Mouse (Mus musculus) liver, adult 2 months (tissue): ENCODE data around the gene Ddi2. TPM values are rescaled to one million over a fixed set of nuclear protein-coding genes. Genes with fewer than 3 reads are reported as not detected.
"Not testable (repeated sequence)": the region's sequence is repeated elsewhere in the genome, so short reads cannot be mapped to it uniquely, and the experiment has no call there.

Experiments used
- DNase-seq: peaks from one replicate; pipeline ENCODE4 v3.0.0-alpha.2; 2011; ENCODE audit warnings: low read depth, low spot score; ENCODE audit errors: extremely low read depth
- H3K27ac ChIP-seq: fragments of 200-500 bp; replicated peaks from 2 replicates; pipeline ENCODE4 v1.5.1; 2012; ENCODE audit warnings: low read depth, mild to moderate bottlenecking, control low read depth, inconsistent platforms, low read length; ENCODE audit not compliant: insufficient read depth
- H3K27me3 ChIP-seq: fragments of 200-500 bp; 2 replicates; pipeline ENCODE4 v1.6.1; 2012; ENCODE audit warnings: mild to moderate bottlenecking, moderate library complexity, low read length, inconsistent platforms; ENCODE audit not compliant: control insufficient read depth, insufficient read depth
- H3K36me3 ChIP-seq: fragments of 200-500 bp; 2 replicates; pipeline ENCODE4 v1.6.1; 2012; ENCODE audit warnings: low read length, inconsistent platforms; ENCODE audit not compliant: control insufficient read depth, insufficient read depth
- H3K4me1 ChIP-seq: fragments of 200-500 bp; 2 replicates; pipeline ENCODE4 v1.6.1; 2011; ENCODE audit warnings: low read length; ENCODE audit not compliant: control insufficient read depth, insufficient read depth
- H3K4me3 ChIP-seq: fragments of 200-500 bp; 2 replicates; pipeline ENCODE4 v1.5.1; 2011; ENCODE audit warnings: low read depth, mild to moderate bottlenecking, control low read depth, low read length, moderate library complexity; ENCODE audit not compliant: insufficient read depth
- H3K79me2 ChIP-seq: fragments of 200-500 bp; 2 replicates; pipeline ENCODE4 v1.6.1; 2012; ENCODE audit warnings: inconsistent platforms, mild to moderate bottlenecking, low read length, moderate library complexity; ENCODE audit not compliant: control insufficient read depth, insufficient read depth
- H3K9ac ChIP-seq: fragments of 200-500 bp; 2 replicates; pipeline ENCODE4 v1.6.1; 2012; ENCODE audit warnings: low read depth, mild to moderate bottlenecking, control low read depth, inconsistent platforms, low read length
- CTCF ChIP-seq: fragments of 200-500 bp; IDR thresholded peaks from 2 replicates; pipeline ENCODE4 v1.5.1; 2011; ENCODE audit warnings: low read depth, low read length, control low read depth
- POLR2A ChIP-seq: fragments of 200-500 bp; IDR thresholded peaks from 2 replicates; pipeline ENCODE4 v1.6.1; 2011; ENCODE audit warnings: low read length, control low read depth; ENCODE audit not compliant: insufficient read depth; ENCODE audit errors: extremely low read depth
- WGBS: fragments of 180-500 bp; shearing (Covaris S2); methylation state at CpG from one replicate; pipeline ENCODE4 v1.1.7; 2018; 5-methylcytosine and 5-hydroxymethylcytosine counted together
- polyA plus RNA-seq: library from polyadenylated mRNA; depleted of rRNA; stranded (reverse); fragments of >200 nt; gene quantifications from 2 replicates; pipeline ENCODE4 v1.2.3, GENCODE M21; 2012; rRNA removed
- total RNA-seq: library from RNA; depleted of rRNA; stranded (reverse); fragments of >200 nt; gene quantifications from 2 replicates; pipeline ENCODE4 v1.2.3, GENCODE M21; 2014; rRNA removed

Gene Ddi2
- total RNA-seq (59.2 and 64.0 TPM in 2 replicates), polyA plus RNA-seq (51.2 and 55.7 TPM in 2 replicates)

DNA sequence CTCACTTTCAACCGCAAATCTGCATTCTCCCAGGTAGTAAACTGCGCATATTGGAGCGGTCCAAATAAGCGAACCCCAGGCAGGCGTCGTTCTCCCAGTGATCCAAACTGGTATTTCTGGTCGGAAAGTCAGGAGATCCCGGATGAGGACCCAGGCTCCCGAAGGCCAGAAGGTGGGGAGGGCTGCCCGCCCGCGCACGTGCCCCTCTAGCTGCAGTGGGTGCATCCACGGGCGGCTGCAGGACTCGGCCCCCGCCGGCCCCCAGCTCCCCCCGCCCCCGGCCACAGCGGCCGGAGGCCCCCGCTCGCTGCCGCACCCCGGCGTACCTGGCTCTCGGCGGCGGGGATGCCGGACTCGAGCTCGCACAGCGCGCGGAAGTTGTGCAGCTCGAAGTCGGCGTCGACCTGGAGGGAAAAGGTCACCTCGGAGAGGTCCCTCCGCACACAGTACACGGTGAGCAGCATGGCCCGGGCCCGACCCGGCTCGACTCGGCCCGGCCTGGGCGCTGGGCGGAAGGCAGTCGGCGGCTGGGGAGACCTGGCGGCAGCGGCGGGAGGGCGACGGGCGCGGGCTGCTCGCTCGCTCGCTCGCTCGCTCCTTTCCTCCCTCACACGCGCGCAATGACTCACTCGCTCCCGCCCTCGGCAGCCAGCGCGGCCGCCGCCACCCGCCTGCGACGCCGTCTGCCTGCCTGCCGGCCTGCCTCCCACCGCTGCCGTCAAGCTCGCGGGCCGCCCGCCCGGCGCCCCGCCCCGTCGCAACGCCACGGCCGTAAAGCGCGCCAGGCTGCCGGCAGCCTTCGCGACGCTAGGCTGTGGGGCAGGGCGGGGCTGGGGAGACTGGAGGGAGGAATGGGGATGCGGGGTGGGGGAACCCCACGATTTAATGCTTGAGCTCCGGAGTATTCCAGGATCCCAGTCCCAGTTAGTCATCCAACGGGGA, at the start of gene Ddi2:
Gene Ddi2, minus strand, starts transcription at position 689 of the 942 bp plus-strand sequence.
- Histone ChIP-seq H3K4me1 (peaks cover 40% of the 10 kb centered on the region), H3K9ac (peak within 1 kb of the TSS; percentile 99), H3K27me3 (no peaks in the 10 kb centered on the region), H3K36me3 (peaks cover 15% of the 10 kb centered on the region), H3K4me3 (peak within 1 kb of the TSS; percentile 96), H3K79me2 (peaks cover 40% of the 10 kb centered on the region), H3K27ac (peak within 1 kb of the TSS; percentile 99)
- peak; percentile 92 for TF ChIP-seq POLR2A
- no peak for TF ChIP-seq CTCF
- WGBS = 1% methylated on average over 105 of the region's 105 CpGs
- DNase-seq = no peak

DNA sequence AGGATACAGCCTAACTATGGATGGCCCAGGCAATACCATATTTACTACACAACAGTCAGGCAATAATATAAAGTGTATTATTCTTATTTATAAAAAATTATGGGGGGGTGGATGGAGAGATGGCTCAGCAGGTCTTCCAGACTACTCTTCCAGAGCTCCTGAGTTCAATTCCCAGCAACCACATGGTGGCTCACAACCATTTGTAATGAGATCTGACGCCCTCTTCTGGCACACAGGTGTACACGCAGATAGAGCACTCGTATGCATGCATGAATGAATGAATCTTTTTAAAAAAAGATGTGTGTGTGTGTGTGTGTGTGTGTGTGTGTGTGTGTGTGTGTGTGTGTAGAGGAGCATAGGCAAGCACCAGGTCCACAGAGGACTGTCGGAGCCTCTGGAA, 49.8 kb upstream of the Ddi2 start:
- not testable (repeated sequence) for DNase-seq, H3K4me3 ChIP-seq, H3K27ac ChIP-seq, H3K9ac ChIP-seq, H3K27me3 ChIP-seq, H3K79me2 ChIP-seq, H3K4me1 ChIP-seq
- H3K36me3 ChIP-seq = peaks cover 44% of the 10 kb centered on the region
- WGBS = 96% methylated on average over 4 of the region's 4 CpGs

DNA sequence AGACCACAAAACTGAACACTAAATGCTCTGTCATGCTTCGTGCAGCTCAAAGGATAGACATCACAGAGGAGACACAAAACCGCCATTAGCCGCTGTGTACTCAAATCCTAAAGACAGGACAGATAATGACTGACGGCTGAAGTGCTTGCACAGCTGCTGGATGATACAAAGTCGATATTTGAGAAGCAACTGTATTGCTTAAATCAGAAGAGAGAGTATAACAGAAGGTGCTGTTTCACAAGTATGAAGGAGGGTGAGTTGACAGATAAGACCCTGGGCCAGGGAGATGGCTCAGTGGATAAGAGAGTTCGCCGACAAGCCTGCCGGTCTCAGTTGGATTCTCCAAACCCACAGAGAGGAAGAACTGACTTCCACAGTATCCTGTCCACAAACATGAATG, 48.6 kb upstream of the Ddi2 start:
- Histone ChIP-seq H3K4me3 (no peak overlapping the region), H3K36me3 (peaks cover 43% of the 10 kb centered on the region), H3K79me2 (no peaks in the 10 kb centered on the region), H3K27ac (no peak overlapping the region), H3K4me1 (no peaks in the 10 kb centered on the region), H3K27me3 (no peaks in the 10 kb centered on the region), H3K9ac (no peak overlapping the region)
- 95% methylated on average over 8 of the region's 8 CpGs for WGBS
- TF ChIP-seq POLR2A (no peak), CTCF (no peak)
- DNase-seq = no peak

DNA sequence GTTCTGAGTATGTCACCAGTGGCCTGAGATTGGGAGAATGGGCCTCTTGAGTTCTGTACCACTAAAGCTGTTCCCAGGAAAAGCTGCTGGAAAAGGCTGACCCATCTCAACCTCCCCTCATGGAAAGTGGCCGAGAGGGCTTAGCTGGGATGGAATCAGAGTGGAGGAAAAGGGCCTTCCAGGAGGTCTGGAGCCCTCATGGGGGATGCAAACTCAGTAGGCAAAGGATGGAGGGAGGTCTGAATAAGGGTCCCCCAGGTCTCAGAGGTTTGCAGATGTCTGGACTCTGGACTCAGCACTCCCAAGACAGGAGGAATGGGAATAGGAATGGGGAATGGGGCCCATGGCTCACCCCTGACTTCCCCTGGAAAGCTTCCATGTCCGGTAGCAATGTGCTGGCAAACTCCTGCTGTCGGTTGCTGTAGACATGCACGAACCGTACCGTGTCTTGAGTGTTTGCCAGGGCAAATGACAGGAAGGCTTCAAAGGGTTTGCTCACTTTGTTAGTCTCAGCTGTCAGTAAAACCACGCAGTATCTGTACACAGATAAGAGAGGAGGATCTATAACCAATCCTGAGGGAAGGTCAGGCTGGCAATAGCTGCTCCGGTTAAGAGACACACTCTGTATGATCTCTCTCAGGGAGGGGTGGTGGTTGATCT, 46.4 kb upstream of the Ddi2 start:
- no peaks in the 10 kb centered on the region for H3K79me2 ChIP-seq
- TF ChIP-seq POLR2A = no peak
- TF ChIP-seq CTCF = no peak
- H3K27ac ChIP-seq = no peak overlapping the region
- DNase-seq = no peak
- no peak overlapping the region for H3K4me3 ChIP-seq
- H3K4me1 ChIP-seq = 0 out of 2 replicates have a peak, but pooled peaks cover 2% of the 10 kb centered on the region
- H3K36me3 ChIP-seq = peaks cover 27% of the 10 kb centered on the region
- H3K9ac ChIP-seq = no peak overlapping the region
- H3K27me3 ChIP-seq = no peaks in the 10 kb centered on the region
- WGBS = 32% methylated on average over 8 of the region's 8 CpGs

DNA sequence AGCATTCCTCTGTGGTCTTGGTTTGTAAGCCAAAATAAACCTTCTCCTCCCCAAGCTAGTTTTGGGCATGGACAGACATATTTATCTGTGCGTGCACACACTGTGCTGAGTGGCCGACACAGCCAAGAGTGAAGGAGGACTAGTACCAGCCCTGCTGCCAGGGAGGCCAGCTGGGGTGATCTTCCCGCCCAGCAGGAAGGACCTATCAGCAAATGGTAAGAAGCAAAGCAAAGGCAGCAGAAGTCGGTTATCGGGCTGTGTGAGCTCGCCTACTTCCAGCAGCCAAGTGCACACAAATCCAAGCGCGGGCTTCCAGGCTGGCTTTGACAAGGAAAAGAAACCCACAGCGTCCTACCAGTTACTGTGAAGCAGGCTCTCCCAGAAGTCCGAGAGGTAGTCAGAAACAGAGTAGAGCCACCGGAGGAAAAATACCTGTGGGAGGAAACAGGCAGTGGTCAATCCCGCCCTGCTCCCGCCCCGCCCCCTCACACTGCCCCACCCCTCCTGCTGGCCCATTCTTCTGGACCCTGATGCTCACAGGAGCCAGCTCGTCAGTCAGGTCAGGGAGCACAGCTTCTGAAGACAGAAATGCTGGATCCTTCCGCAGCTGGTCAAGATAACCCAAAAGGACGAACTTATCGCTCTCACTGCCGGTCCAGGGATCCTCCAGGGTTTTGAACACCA, 44.3 kb upstream of the Ddi2 start:
- H3K79me2 ChIP-seq = no peaks in the 10 kb centered on the region
- H3K9ac ChIP-seq = no peak overlapping the region
- WGBS = 76% methylated on average over 19 of the region's 19 CpGs
- TF ChIP-seq CTCF (no peak), POLR2A (no peak)
- peaks cover 17% of the 10 kb centered on the region for H3K36me3 ChIP-seq
- H3K4me3 ChIP-seq = no peak overlapping the region
- 0 out of 2 replicates have a peak overlapping the region, but pooled peaks have one; percentile 15 for H3K27ac ChIP-seq
- 0 out of 2 replicates have a peak, but pooled peaks cover 2% of the 10 kb centered on the region for H3K4me1 ChIP-seq
- no peaks in the 10 kb centered on the region for H3K27me3 ChIP-seq
- DNase-seq = no peak
